Mouse (Mus musculus) C2C12 (cell line): ENCODE results near the gene Olfr223. TPM values are rescaled to one million over a fixed set of nuclear protein-coding genes. Genes with fewer than 3 reads are reported as not detected.

Experiments
- H3K27me3 ChIP-seq: one replicate; pipeline ENCODE4 v1.6.1; 2011; ENCODE audit not compliant: control insufficient read depth, insufficient read depth, insufficient read length
- H3K36me3 ChIP-seq: one replicate; pipeline ENCODE4 v1.6.1; 2011; ENCODE audit not compliant: control insufficient read depth, insufficient read depth
- H3K4me3 ChIP-seq: one replicate; pipeline ENCODE4 v1.5.1; 2011; ENCODE audit warnings: mild to moderate bottlenecking, control low read depth; ENCODE audit not compliant: poor library complexity, insufficient read depth, severe bottlenecking
- H3K79me2 ChIP-seq: one replicate; pipeline ENCODE4 v1.6.1; 2011; ENCODE audit not compliant: control insufficient read depth, insufficient read depth
- H3K79me3 ChIP-seq: one replicate; pipeline ENCODE4 v1.6.1; 2011; ENCODE audit warnings: low read depth, control low read depth
- H3ac ChIP-seq: one replicate; pipeline ENCODE3; 2011; ENCODE audit warnings: low read depth; ENCODE audit not compliant: control insufficient read depth, insufficient read length
- CEBPB ChIP-seq: IDR thresholded peaks from one replicate; pipeline ENCODE4 v1.6.1; 2011; ENCODE audit warnings: low read depth, mild to moderate bottlenecking, control low read depth, moderate library complexity
- CTCF ChIP-seq: IDR thresholded peaks from one replicate; pipeline ENCODE4 v1.5.1; 2011; ENCODE audit not compliant: control insufficient read depth, insufficient read depth, insufficient read length
- FOSL1 ChIP-seq: IDR thresholded peaks from one replicate; pipeline ENCODE4 v1.8.0; 2011; ENCODE audit warnings: mild to moderate bottlenecking, low read length; ENCODE audit not compliant: poor library complexity, insufficient read depth, severe bottlenecking
- MAX ChIP-seq: IDR thresholded peaks from one replicate; pipeline ENCODE4 v1.6.1; 2011; ENCODE audit warnings: mild to moderate bottlenecking, control low read depth
- MYOD1 ChIP-seq: IDR thresholded peaks from one replicate; pipeline ENCODE4 v1.6.1; 2011; ENCODE audit warnings: low read depth; ENCODE audit not compliant: control insufficient read depth, insufficient read length
- MYOG ChIP-seq: IDR thresholded peaks from one replicate; pipeline ENCODE4 v1.6.1; 2011; ENCODE audit not compliant: control insufficient read depth, insufficient read length; ENCODE audit errors: extremely low read depth
- USF1 ChIP-seq: IDR thresholded peaks from one replicate; pipeline ENCODE4 v1.6.1; 2011; ENCODE audit warnings: low read depth, mild to moderate bottlenecking, control low read depth, moderate library complexity
- polyA plus RNA-seq: library from polyadenylated mRNA; unstranded; fragments of >200 nt; fragmentation: generic; extraction: Trizol; gene quantifications from one replicate; pipeline ENCODE4 v1.2.1, GENCODE M21; 2012; ENCODE audit warnings: missing spikeins

Gene Olfr223
- polyA plus RNA-seq, 1 experiment: not detected

- TF ChIP-seq MAX (no peak), USF1 (no peak), CTCF (no peak), CEBPB (peak; percentile 52), MYOG (no peak)
- Histone ChIP-seq H3K27me3 (no peaks in the 10 kb centered on the region), H3K36me3 (no peaks in the 10 kb centered on the region), H3ac (no peak overlapping the region), H3K4me3 (no peak overlapping the region), H3K79me2 (no peaks in the 10 kb centered on the region), H3K79me3 (no peaks in the 10 kb centered on the region)
Observed at GRCm38 (mm10) chr11:59611646-59612045, 18.6 kb upstream of the Olfr223 start.

GRCm38 (mm10) chr11:59602287-59602686, 9.2 kb upstream of the Olfr223 start:
- Histone ChIP-seq H3K27me3 (no peaks in the 10 kb centered on the region), H3K79me3 (no peaks in the 10 kb centered on the region), H3K4me3 (no peak overlapping the region), H3K79me2 (no peaks in the 10 kb centered on the region), H3K36me3 (no peaks in the 10 kb centered on the region), H3ac (no peak overlapping the region)
- TF ChIP-seq CEBPB (no peak), MYOD1 (peak; percentile 55), FOSL1 (peak; percentile 20)

- TF ChIP-seq MAX (peak; percentile 50), FOSL1 (peak; percentile 97), MYOG (no peak), USF1 (no peak), CEBPB (peak; percentile 21), MYOD1 (peak; percentile 42), CTCF (no peak)
- no peaks in the 10 kb centered on the region for H3K36me3 ChIP-seq
- no peaks in the 10 kb centered on the region for H3K79me3 ChIP-seq
- H3K4me3 ChIP-seq: no peak overlapping the region
- no peaks in the 10 kb centered on the region for H3K79me2 ChIP-seq
- no peaks in the 10 kb centered on the region for H3K27me3 ChIP-seq
- no peak overlapping the region for H3ac ChIP-seq
Observed at GRCm38 (mm10) chr11:59600872-59601271, 7.8 kb upstream of the Olfr223 start.

- TF ChIP-seq MYOG (no peak), CTCF (no peak), MAX (no peak), CEBPB (no peak)
- Histone ChIP-seq H3ac (no peak overlapping the region), H3K4me3 (no peak overlapping the region), H3K79me2 (no peaks in the 10 kb centered on the region), H3K79me3 (no peaks in the 10 kb centered on the region), H3K27me3 (no peaks in the 10 kb centered on the region), H3K36me3 (no peaks in the 10 kb centered on the region)
Observed at GRCm38 (mm10) chr11:59599211-59599610, 6.1 kb upstream of the Olfr223 start.

- Histone ChIP-seq H3K36me3 (no peaks in the 10 kb centered on the region), H3ac (no peak overlapping the region), H3K79me2 (no peaks in the 10 kb centered on the region), H3K4me3 (no peak overlapping the region), H3K79me3 (no peaks in the 10 kb centered on the region), H3K27me3 (no peaks in the 10 kb centered on the region)
- no peak for TF ChIP-seq MYOG
- TF ChIP-seq CEBPB: peak; percentile 89
Observed at GRCm38 (mm10) chr11:59596950-59597349, 3.9 kb upstream of the Olfr223 start.

- no peak overlapping the region for H3ac ChIP-seq
- H3K36me3 ChIP-seq: no peaks in the 10 kb centered on the region
- TF ChIP-seq CTCF: no peak
- no peak for TF ChIP-seq MAX
- TF ChIP-seq CEBPB: no peak
- no peak for TF ChIP-seq MYOG
- no peak for TF ChIP-seq FOSL1
- H3K79me2 ChIP-seq: no peaks in the 10 kb centered on the region
- no peaks in the 10 kb centered on the region for H3K27me3 ChIP-seq
- no peaks in the 10 kb centered on the region for H3K79me3 ChIP-seq
- H3K4me3 ChIP-seq: no peak overlapping the region
Observed at GRCm38 (mm10) chr11:59596091-59596490, 3.0 kb upstream of the Olfr223 start.
